Mouse (Mus musculus) stomach, embryonic 15.5 days (tissue): ENCODE measurements around the gene Trpm8. TPM values are rescaled to one million over a fixed set of nuclear protein-coding genes. Genes with fewer than 3 reads are reported as not detected.

Experiments
- polyA plus RNA-seq: library from polyadenylated mRNA; unstranded; fragments of >200 nt; fragmentation: Nextera tagmentation; extraction: Ambion mirVana; gene quantifications from 2 replicates; pipeline ENCODE4 v1.2.1, GENCODE M21; 2015

Trpm8 gene
- polyA plus RNA-seq, 1 experiment from 2014 or later = not detected

Other genes starting within 250 kb of the Trpm8 start
- gene Ugt1a10, start 222.3 kb upstream of the Trpm8 start, polyA plus RNA-seq = 0.28 TPM in 1 of 2 replicates, not detected in the other
- gene Ugt1a9, start 206.9 kb upstream of the Trpm8 start, polyA plus RNA-seq = 1.7 and 1.8 TPM in 2 replicates
- not detected in 2 replicates for gene Ugt1a8, start 189.8 kb upstream of the Trpm8 start, polyA plus RNA-seq
- gene Ugt1a7c, start 182.6 kb upstream of the Trpm8 start, polyA plus RNA-seq = 12.5 and 19.6 TPM in 2 replicates
- gene Ugt1a6b, start 174.4 kb upstream of the Trpm8 start, polyA plus RNA-seq = 2.6 and 3.9 TPM in 2 replicates
- gene Ugt1a6a, start 142.9 kb upstream of the Trpm8 start, polyA plus RNA-seq = 29.2 and 29.4 TPM in 2 replicates
- gene Ugt1a5, start 111.6 kb upstream of the Trpm8 start, polyA plus RNA-seq = not detected in 2 replicates
- 0.23 and 0.50 TPM in 2 replicates for gene Ugt1a2, start 77.1 kb upstream of the Trpm8 start, polyA plus RNA-seq
- 8.4 and 10.1 TPM in 2 replicates for gene Dnajb3, start 71.9 kb upstream of the Trpm8 start, polyA plus RNA-seq
- 5.3 and 7.1 TPM in 2 replicates for gene Ugt1a1, start 65.7 kb upstream of the Trpm8 start, polyA plus RNA-seq
- gene Mroh2a, start 50.7 kb upstream of the Trpm8 start, polyA plus RNA-seq = 0.94 and 1.2 TPM in 2 replicates
- gene Hjurp, start within 50 bp of the Trpm8 start, polyA plus RNA-seq = 162 and 176 TPM in 2 replicates
- gene Spp2, start 129.3 kb downstream of the Trpm8 start, polyA plus RNA-seq = 10.1 and 21.7 TPM in 2 replicates
- gene Glrp1, start 232.4 kb downstream of the Trpm8 start, polyA plus RNA-seq = not detected in 2 replicates